In genomic region chr5:115181248-115181940, GRCm38 (mm10) we compare ENCODE assay signal across 9 mouse cellular contexts. TPM values are rescaled to one million over a fixed set of nuclear protein-coding genes. Genes with fewer than 3 reads are reported as not detected.
DNase-seq lines count a peak whose midpoint lies in the region; ATAC-seq and TF ChIP-seq lines count a peak whose summit lies in the region.
"Had no signal": no experiment of that assay in that cellular context is flagged by ENCODE, and none has a peak within 500 bp of the region (broad histone marks: within the 10 kb centered on the region; RNA-seq: fewer than 3 reads in every experiment).

No protein-coding gene starts in this region.

- peaks cover 9% of the 10 kb centered on the region; the same call in 1 of the 2 replicates for H3K4me1 ChIP-seq in stomach, embryonic 16.5 days (ENCODE audit: control insufficient read depth, insufficient read depth, low read length)
- H3K4me1 ChIP-seq in hindbrain, embryonic 12.5 days: peaks cover 26% of the 10 kb centered on the region

- no peaks in the 10 kb centered on the region for H3K27me3 ChIP-seq in stomach, embryonic 16.5 days (ENCODE audit: control insufficient read depth, insufficient read depth, low read length)
- peaks cover 20% of the 10 kb centered on the region for H3K27me3 ChIP-seq in hindbrain, embryonic 12.5 days
- H3K27me3 ChIP-seq: neural tube, embryonic 13.5 days had no signal

- 47% methylated on average over 13 of the region's 13 CpGs for WGBS in stomach, embryonic 16.5 days
- 82% methylated on average over 13 of the region's 13 CpGs for WGBS in hindbrain, embryonic 12.5 days

- no peak overlapping the region for H3K4me3 ChIP-seq in stomach, embryonic 16.5 days (replicated peaks; ENCODE audit: low read length)
- no peak overlapping the region for H3K4me3 ChIP-seq in hindbrain, embryonic 12.5 days
- H3K4me3 ChIP-seq: neural tube, embryonic 13.5 days had no signal

- peak; percentile 69 for DNase-seq in left cerebral cortex, postnatal 4 days
- no peak for DNase-seq in left cerebral cortex, adult 9 months (ENCODE audit: low spot score in 2 of 2)
- DNase-seq in brain, embryonic 14.5 days (ENCODE audit: low read depth): peak; percentile 33
- peak; percentile 77 for DNase-seq in kidney, adult 18-20 months
- no peak for DNase-seq in frontal cortex, postnatal 10 days (ENCODE audit: low spot score in 2 of 2)
- no peak for DNase-seq in gastrocnemius, adult 8-10 months (ENCODE audit: low spot score in 2 of 2)

- intact Hi-C loops in left cerebral cortex, postnatal 4 days (cut with DNase I): no loop called here

- TF ChIP-seq CTCF in brain, embryonic 14.5 days (IDR thresholded peaks at IDR 0.05; ENCODE audit: borderline replicate concordance, extremely low read depth, insufficient read depth, insufficient read length): no peak

- no peaks in the 10 kb centered on the region for H3K36me3 ChIP-seq in stomach, embryonic 16.5 days (ENCODE audit: control insufficient read depth, insufficient read depth, low read length)
- no peaks in the 10 kb centered on the region for H3K36me3 ChIP-seq in hindbrain, embryonic 12.5 days
- H3K36me3 ChIP-seq: neural tube, embryonic 13.5 days had no signal

- peak; percentile 60 for ATAC-seq in stomach, embryonic 16.5 days (ENCODE audit: insufficient read depth, low FRiP score)
- ATAC-seq in hindbrain, embryonic 12.5 days (ENCODE audit: low FRiP score): no peak

- peak overlapping the region; percentile 35; the same call in 1 of the 2 replicates for H3K27ac ChIP-seq in stomach, embryonic 16.5 days (ENCODE audit: low read length)
- H3K27ac ChIP-seq in hindbrain, embryonic 12.5 days: no peak overlapping the region
- H3K27ac ChIP-seq: neural tube, embryonic 13.5 days had no signal

- no peaks in the 10 kb centered on the region for H3K9me3 ChIP-seq in stomach, embryonic 16.5 days (replicated peaks; ENCODE audit: control insufficient read depth, low read length)
- no peaks in the 10 kb centered on the region for H3K9me3 ChIP-seq in hindbrain, embryonic 12.5 days (replicated peaks)
- H3K9me3 ChIP-seq: neural tube, embryonic 13.5 days had no signal

- TF ChIP-seq POLR2A in brain, embryonic 14.5 days (IDR thresholded peaks at IDR 0.05; ENCODE audit: borderline replicate concordance, extremely low read depth, insufficient read depth, insufficient read length, poor library complexity, severe bottlenecking): no peak

- no peak overlapping the region for H3K4me2 ChIP-seq in stomach, embryonic 16.5 days (ENCODE audit: low read depth, low read length)
- H3K4me2 ChIP-seq in hindbrain, embryonic 12.5 days (replicated peaks): no peak overlapping the region
- H3K4me2 ChIP-seq: neural tube, embryonic 13.5 days had no signal

- H3K9ac ChIP-seq in stomach, embryonic 16.5 days (ENCODE audit: low read length): no peak overlapping the region
- no peak overlapping the region for H3K9ac ChIP-seq in hindbrain, embryonic 12.5 days
- H3K9ac ChIP-seq: neural tube, embryonic 13.5 days had no signal

RNA-seq across cellular contexts. Expression of gene Cabp1, which starts 12.8 kb away (rescaled TPM):
- 10 to 100 TPM; 67.0 to 67.2 TPM for total RNA-seq in left cerebral cortex, postnatal 4 days (2021)
- polyA plus RNA-seq in brain, embryonic 14.5 days (2012; rRNA removed): 28.6 and 32.9 TPM in 2 replicates
- 0.65 and 1.4 TPM in 2 replicates for polyA plus RNA-seq in stomach, embryonic 16.5 days (2015; fragmentation: Nextera tagmentation; extraction: Ambion mirVana)
- 1 to 10 TPM in 1 of 4 experiments, under 1 TPM in 3; 0.22 to 1.1 (median 0.38) TPM for total RNA-seq in gastrocnemius, adult 8-10 months (2022)
- 10.3 and 10.5 TPM in 2 replicates for polyA plus RNA-seq in hindbrain, embryonic 12.5 days (2016; fragmentation: Nextera tagmentation; extraction: Ambion mirVana)

RNA-seq across cellular contexts. Expression of gene Mlec, which starts 23.4 kb away (rescaled TPM):
- total RNA-seq in left cerebral cortex, postnatal 4 days (2021): 10 to 100 TPM; 59.5 to 79.4 TPM
- polyA plus RNA-seq in brain, embryonic 14.5 days (2012; rRNA removed): 63.6 and 80.4 TPM in 2 replicates
- 66.2 and 68.8 TPM in 2 replicates for polyA plus RNA-seq in stomach, embryonic 16.5 days (2015; fragmentation: Nextera tagmentation; extraction: Ambion mirVana)
- 100 to 1,000 TPM; 140 to 220 (median 197) TPM for total RNA-seq in gastrocnemius, adult 8-10 months (2022)
- polyA plus RNA-seq in hindbrain, embryonic 12.5 days (2016; fragmentation: Nextera tagmentation; extraction: Ambion mirVana): 65.0 and 72.9 TPM in 2 replicates

RNA-seq across cellular contexts. Expression of gene Unc119b, which starts 46.6 kb away (rescaled TPM):
- total RNA-seq in left cerebral cortex, postnatal 4 days (2021): 10 to 100 TPM; 22.4 to 25.6 TPM
- polyA plus RNA-seq in brain, embryonic 14.5 days (2012; rRNA removed): 49.7 and 55.0 TPM in 2 replicates
- polyA plus RNA-seq in stomach, embryonic 16.5 days (2015; fragmentation: Nextera tagmentation; extraction: Ambion mirVana): 22.2 and 25.4 TPM in 2 replicates
- 10 to 100 TPM in 2 of 4 experiments, 1 to 10 TPM in 2; 8.6 to 11.7 (median 9.8) TPM for total RNA-seq in gastrocnemius, adult 8-10 months (2022)
- 57.5 and 62.0 TPM in 2 replicates for polyA plus RNA-seq in hindbrain, embryonic 12.5 days (2016; fragmentation: Nextera tagmentation; extraction: Ambion mirVana)

RNA-seq across cellular contexts. Expression of gene Pop5, which starts 54.2 kb away (rescaled TPM):
- total RNA-seq in left cerebral cortex, postnatal 4 days (2021): 10 to 100 TPM; 27.4 to 31.8 TPM
- polyA plus RNA-seq in brain, embryonic 14.5 days (2012; rRNA removed): 57.0 and 82.5 TPM in 2 replicates
- polyA plus RNA-seq in stomach, embryonic 16.5 days (2015; fragmentation: Nextera tagmentation; extraction: Ambion mirVana): 88.6 and 100 TPM in 2 replicates
- 10 to 100 TPM; 27.3 to 40.7 (median 38.0) TPM for total RNA-seq in gastrocnemius, adult 8-10 months (2022)
- polyA plus RNA-seq in hindbrain, embryonic 12.5 days (2016; fragmentation: Nextera tagmentation; extraction: Ambion mirVana): 78.6 and 90.5 TPM in 2 replicates

Comparison
In these comparisons a context has a peak if more than half of its experiments do, and no peak if none do; other contexts are left out.
1. DNase-seq: peak in left cerebral cortex, postnatal 4 days (single experiment), brain, embryonic 14.5 days (single experiment) and kidney, adult 18-20 months (single experiment); none in left cerebral cortex, adult 9 months (0 of 2), frontal cortex, postnatal 10 days (0 of 2) and gastrocnemius, adult 8-10 months (0 of 2).